Mouse (Mus musculus) spleen, adult 10 weeks (tissue): ENCODE data around the gene Gnb4. TPM values are rescaled to one million over a fixed set of nuclear protein-coding genes. Genes with fewer than 3 reads are reported as not detected.

Source experiments
- polyA plus RNA-seq: library from polyadenylated mRNA; stranded (reverse); fragments of 350-450 nt; fragmentation: Illumina TruSeq; extraction: RNeasy Lipid Tissue Mini Kit (QIAGEN cat#74804); gene quantifications from one replicate; pipeline ENCODE4 v1.2.3, GENCODE M21; 2015; ENCODE audit warnings: low replicate concordance; ENCODE audit not compliant: insufficient read depth

The Gnb4 gene
- polyA plus RNA-seq: 16.8 TPM

DNA sequence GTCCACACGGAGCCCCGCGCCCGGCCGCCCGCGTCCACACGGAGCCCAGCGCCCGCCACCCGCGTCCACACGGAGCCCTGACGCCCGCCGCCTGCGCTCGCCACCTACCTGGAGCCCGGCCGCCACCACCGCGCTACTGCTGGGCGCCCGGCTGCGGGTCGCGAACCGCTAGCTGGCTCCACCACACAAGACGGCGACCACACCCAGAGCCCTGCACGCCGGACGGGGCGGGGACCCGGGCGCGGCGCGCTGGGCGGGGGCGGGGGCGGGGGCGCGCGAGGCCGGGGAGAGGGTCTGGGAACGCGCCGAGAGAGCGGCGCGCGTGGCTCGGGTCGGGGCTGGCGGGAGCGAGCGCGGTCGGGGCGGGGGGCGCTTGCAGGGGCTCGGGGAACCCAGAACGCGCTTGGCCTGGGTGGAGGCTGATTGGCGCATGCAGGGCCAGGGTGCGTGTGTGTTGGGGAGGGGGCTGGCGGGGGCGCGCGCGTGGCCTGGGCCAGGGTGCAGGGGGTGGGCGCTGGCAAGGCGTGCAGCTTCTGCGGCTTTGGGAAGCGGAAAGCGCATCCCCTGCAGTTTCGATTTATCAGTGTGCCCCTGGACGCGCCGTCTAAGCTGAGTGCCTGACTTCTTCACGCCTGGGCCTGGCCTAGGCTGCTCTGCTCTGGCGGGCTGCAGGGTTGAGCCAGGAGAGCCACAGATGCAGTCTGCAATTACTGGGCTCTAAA is at the start of gene Gnb4:
Gnb4 (minus strand) TSS at position 255 of the 722 bp plus-strand sequence.

Other genes starting within 250 kb of the Gnb4 start
- 79.9 TPM for gene Pik3ca, start 218.9 kb downstream of the Gnb4 start, polyA plus RNA-seq
- gene Kcnmb3, start 124.4 kb downstream of the Gnb4 start, polyA plus RNA-seq: 0.22 TPM
- 76.7 TPM for gene Zfp639, start 106.3 kb downstream of the Gnb4 start, polyA plus RNA-seq
- gene Mfn1, start 87.1 kb downstream of the Gnb4 start, polyA plus RNA-seq: 34.4 TPM
- 62.2 TPM for gene Actl6a, start 89.7 kb upstream of the Gnb4 start, polyA plus RNA-seq
- 170 TPM for gene Ndufb5, start 120.4 kb upstream of the Gnb4 start, polyA plus RNA-seq
- gene Mrpl47, start 121.0 kb upstream of the Gnb4 start, polyA plus RNA-seq: 28.5 TPM
- gene Usp13, start 201.0 kb upstream of the Gnb4 start, polyA plus RNA-seq: 0.14 TPM